Mouse (Mus musculus) midbrain, embryonic 11.5 days (tissue): ENCODE measurements around the gene Cckbr. TPM values are rescaled to one million over a fixed set of nuclear protein-coding genes. Genes with fewer than 3 reads are reported as not detected.
"Not testable (repeated sequence)": the region's sequence is repeated elsewhere in the genome, so short reads cannot be mapped to it uniquely, and the experiment has no call there.

Experiments used
- ATAC-seq: fragments of 200-750 bp; cut with Nextera tagmentation; 2 replicates; pipeline ENCODE4 v1.8.0; 2017; ENCODE audit warnings: moderate TSS enrichment, moderate library complexity; ENCODE audit not compliant: low FRiP score
- DNase-seq: peaks from one replicate; pipeline ENCODE4 v3.0.0; 2015; ENCODE audit warnings: low spot score; ENCODE audit errors: missing footprints
- H3K27ac ChIP-seq: fragments of 300-500 bp; sonication (generic); 2 replicates; pipeline ENCODE4 v1.5.1; 2014; ENCODE audit warnings: low read depth, low read length
- H3K27me3 ChIP-seq: fragments of 300-500 bp; sonication (generic); 2 replicates; pipeline ENCODE4 v1.6.1; 2014; ENCODE audit warnings: mild to moderate bottlenecking, low read length, moderate library complexity, mixed read lengths; ENCODE audit not compliant: control insufficient read depth, insufficient read depth
- H3K36me3 ChIP-seq: fragments of 300-500 bp; sonication (generic); 2 replicates; pipeline ENCODE4 v1.6.1; 2014; ENCODE audit warnings: mild to moderate bottlenecking, low read length, moderate library complexity, mixed read lengths; ENCODE audit not compliant: control insufficient read depth, insufficient read depth
- H3K4me1 ChIP-seq: fragments of 300-500 bp; sonication (generic); 2 replicates; pipeline ENCODE4 v1.6.1; 2014; ENCODE audit warnings: low read length; ENCODE audit not compliant: control insufficient read depth, insufficient read depth
- H3K4me2 ChIP-seq: fragments of 300-500 bp; sonication (generic); 2 replicates; pipeline ENCODE4 v1.6.1; 2014; ENCODE audit warnings: mild to moderate bottlenecking, moderate library complexity
- H3K4me3 ChIP-seq: fragments of 300-500 bp; sonication (generic); 2 replicates; pipeline ENCODE4 v1.5.1; 2014; ENCODE audit warnings: low read depth, low read length
- H3K9ac ChIP-seq: fragments of 300-500 bp; sonication (generic); 2 replicates; pipeline ENCODE4 v1.6.1; 2014; ENCODE audit warnings: low read length
- H3K9me3 ChIP-seq: fragments of 300-500 bp; sonication (generic); 2 replicates; pipeline ENCODE4 v1.6.1; 2016; ENCODE audit warnings: low read length; ENCODE audit not compliant: control insufficient read depth
- WGBS: fragments of 180-500 bp; shearing (Covaris S2); extraction: QIAGEN DNeasy Blood & Tissue Kit; methylation state at CpG from one replicate; pipeline ENCODE4 v1.1.7; 2014; 5-methylcytosine and 5-hydroxymethylcytosine counted together
- polyA plus RNA-seq: library from polyadenylated mRNA; unstranded; fragments of >200 nt; fragmentation: Nextera tagmentation; extraction: Ambion mirVana; gene quantifications from 2 replicates; pipeline ENCODE4 v1.2.1, GENCODE M21; 2014

Cckbr gene
- polyA plus RNA-seq, 1 experiment from 2014 or later = 0.14 TPM

DNA sequence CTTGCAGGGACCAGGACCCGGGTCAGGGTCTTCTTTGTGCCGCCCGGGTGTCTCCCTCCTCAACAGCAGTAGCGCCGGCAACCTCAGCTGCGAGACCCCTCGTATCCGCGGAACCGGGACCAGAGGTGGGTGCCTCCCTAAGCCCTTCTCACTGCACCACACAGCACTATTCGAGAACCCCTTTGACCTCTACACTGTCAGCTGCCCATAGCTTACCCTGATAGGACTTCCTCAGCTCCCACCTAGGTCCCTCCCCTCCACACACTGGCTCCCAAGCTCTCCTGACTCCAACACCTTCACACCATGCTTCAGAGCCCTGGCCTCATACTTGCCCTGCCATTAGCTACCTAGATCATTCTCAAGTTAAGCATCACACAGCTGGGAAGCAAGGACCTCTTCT, 520 bp downstream of the Cckbr start:
- H3K4me3 ChIP-seq = peak overlapping the region; percentile 41
- no peaks in the 10 kb centered on the region for H3K36me3 ChIP-seq
- H3K4me1 ChIP-seq = no peaks in the 10 kb centered on the region
- H3K27ac ChIP-seq = no peak overlapping the region
- peak overlapping the region; percentile 83 for H3K4me2 ChIP-seq
- H3K27me3 ChIP-seq = peaks cover 15% of the 10 kb centered on the region
- DNase-seq (peak; percentile 89), ATAC-seq (peak; percentile 68)
- no peaks in the 10 kb centered on the region for H3K9me3 ChIP-seq
- WGBS = under 1% methylated on average over 11 of the region's 11 CpGs
- H3K9ac ChIP-seq = peak overlapping the region; percentile 37

DNA sequence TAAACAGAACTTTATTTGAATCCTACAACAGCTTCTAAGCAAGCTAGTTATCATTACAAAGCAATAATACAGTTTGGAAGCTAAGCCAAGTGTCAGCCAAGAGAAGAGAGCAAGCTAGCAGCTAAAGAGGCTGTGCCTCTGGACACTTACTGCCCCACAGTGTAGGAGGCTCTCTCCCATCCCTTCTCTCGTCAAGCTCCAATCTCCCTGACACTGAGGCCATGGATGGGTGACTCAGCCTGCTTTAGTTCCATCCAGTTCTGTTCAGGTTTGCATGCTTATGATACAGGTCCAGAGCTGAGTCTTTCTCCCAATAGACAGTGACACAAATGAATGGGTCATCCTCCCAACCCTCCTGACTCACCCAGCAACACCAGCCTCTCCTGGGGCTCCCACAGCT, 6.5 kb downstream of the Cckbr start:
- no peak for ATAC-seq
- WGBS = 65% methylated on average over 1 of the region's 1 CpGs

GRCm38 (mm10) chr7:105433859-105434258, 8.3 kb downstream of the Cckbr start:
- Histone ChIP-seq H3K36me3 (no peaks in the 10 kb centered on the region), H3K4me2 (no peak overlapping the region), H3K27ac (no peak overlapping the region), H3K27me3 (no peaks in the 10 kb centered on the region), H3K9ac (no peak overlapping the region), H3K9me3 (no peaks in the 10 kb centered on the region), H3K4me1 (no peaks in the 10 kb centered on the region), H3K4me3 (no peak overlapping the region)
- whole genome bisulfite sequencing = 83% methylated on average over 17 of the region's 17 CpGs
- no peak for DNase-seq
- no peak for ATAC-seq

More for the DNA sequence above, 6.5 kb downstream of the Cckbr start:
- H3K9ac ChIP-seq = no peak overlapping the region
- no peak overlapping the region for H3K27ac ChIP-seq
- no peak for DNase-seq
- H3K4me2 ChIP-seq = no peak overlapping the region
- H3K36me3 ChIP-seq = no peaks in the 10 kb centered on the region
- no peak overlapping the region for H3K4me3 ChIP-seq
- H3K27me3 ChIP-seq = no peaks in the 10 kb centered on the region
- no peaks in the 10 kb centered on the region for H3K4me1 ChIP-seq
- H3K9me3 ChIP-seq = no peaks in the 10 kb centered on the region

GRCm38 (mm10) chr7:105434798-105435197, 9.3 kb downstream of the Cckbr start:
- no peak overlapping the region for H3K9ac ChIP-seq
- no peak overlapping the region for H3K27ac ChIP-seq
- no peak overlapping the region for H3K4me3 ChIP-seq
- no peaks in the 10 kb centered on the region for H3K4me1 ChIP-seq
- no peaks in the 10 kb centered on the region for H3K36me3 ChIP-seq
- DNase-seq (no peak), ATAC-seq (no peak)
- H3K4me2 ChIP-seq = no peak overlapping the region
- 86% methylated on average over 21 of the region's 22 CpGs for WGBS
- H3K9me3 ChIP-seq = no peaks in the 10 kb centered on the region
- no peaks in the 10 kb centered on the region for H3K27me3 ChIP-seq

GRCm38 (mm10) chr7:105437979-105438772, 12.6 kb downstream of the Cckbr start:
- no peak for DNase-seq
- no peak overlapping the region for H3K4me3 ChIP-seq

GRCm38 (mm10) chr7:105441426-105441825, 15.9 kb downstream of the Cckbr start:
- Histone ChIP-seq H3K27ac (no peak overlapping the region), H3K4me3 (no peak overlapping the region), H3K27me3 (no peaks in the 10 kb centered on the region), H3K9ac (no peak overlapping the region), H3K36me3 (no peaks in the 10 kb centered on the region), H3K4me1 (no peaks in the 10 kb centered on the region), H3K9me3 (no peaks in the 10 kb centered on the region), H3K4me2 (no peak overlapping the region)
- WGBS = 70% methylated on average over 4 of the region's 4 CpGs
- ATAC-seq (no peak), DNase-seq (no peak)

More at GRCm38 (mm10) chr7:105437979-105438772, 12.6 kb downstream of the Cckbr start:
- Histone ChIP-seq H3K9me3 (no peaks in the 10 kb centered on the region), H3K27ac (no peak overlapping the region), H3K36me3 (no peaks in the 10 kb centered on the region), H3K4me1 (no peaks in the 10 kb centered on the region), H3K9ac (no peak overlapping the region), H3K4me2 (no peak overlapping the region), H3K27me3 (no peaks in the 10 kb centered on the region)
- ATAC-seq = no peak
- 79% methylated on average over 7 of the region's 7 CpGs for WGBS

GRCm38 (mm10) chr7:105445076-105445475, 19.5 kb downstream of the Cckbr start:
- H3K4me2 ChIP-seq = no peak overlapping the region
- 71% methylated on average over 3 of the region's 3 CpGs for WGBS

DNA sequence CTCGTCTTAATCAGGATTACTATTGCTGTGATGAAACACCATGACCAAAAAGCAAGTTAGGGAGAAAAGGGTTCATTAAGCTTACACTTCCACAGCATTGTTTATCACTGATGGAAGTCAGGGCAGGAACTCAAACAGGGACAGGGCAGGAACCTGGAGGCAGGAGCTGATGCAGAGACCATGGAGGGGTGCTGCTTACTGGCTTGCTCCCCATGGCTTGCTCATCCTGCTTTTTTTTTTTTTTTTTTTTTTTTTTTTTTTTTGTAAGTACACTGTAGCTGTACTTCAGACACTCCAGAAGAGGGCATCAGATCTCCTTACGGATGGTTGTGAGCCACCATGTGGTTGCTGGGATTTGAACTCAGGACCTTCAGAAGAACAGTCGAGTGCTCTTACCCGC, 27.8 kb downstream of the Cckbr start:
- H3K4me2 ChIP-seq, DNase-seq, H3K27ac ChIP-seq, H3K4me3 ChIP-seq, H3K36me3 ChIP-seq, H3K9ac ChIP-seq, ATAC-seq, H3K27me3 ChIP-seq, H3K4me1 ChIP-seq, H3K9me3 ChIP-seq: not testable (repeated sequence)
- 79% methylated on average over 4 of the region's 4 CpGs for WGBS

More at GRCm38 (mm10) chr7:105445076-105445475, 19.5 kb downstream of the Cckbr start:
- H3K9ac ChIP-seq = no peak overlapping the region
- no peak overlapping the region for H3K4me3 ChIP-seq
- H3K27ac ChIP-seq = no peak overlapping the region
- H3K36me3 ChIP-seq = no peaks in the 10 kb centered on the region
- no peaks in the 10 kb centered on the region for H3K4me1 ChIP-seq
- DNase-seq (no peak), ATAC-seq (no peak)
- H3K9me3 ChIP-seq = no peaks in the 10 kb centered on the region
- no peaks in the 10 kb centered on the region for H3K27me3 ChIP-seq

GRCm38 (mm10) chr7:105458546-105458945, 33.0 kb downstream of the Cckbr start:
- Histone ChIP-seq H3K4me1 (no peaks in the 10 kb centered on the region), H3K36me3 (no peaks in the 10 kb centered on the region), H3K27ac (no peak overlapping the region), H3K4me3 (no peak overlapping the region), H3K4me2 (no peak overlapping the region), H3K9me3 (no peaks in the 10 kb centered on the region), H3K9ac (no peak overlapping the region), H3K27me3 (no peaks in the 10 kb centered on the region)
- DNase-seq = no peak
- ATAC-seq = no peak
